22 mouse cellular contexts compared by ENCODE assay signal in genomic region chr19:32958791-32959190, GRCm38 (mm10).
A peak's percentile ranks its signal among the peaks of the same experiment; 100 is the strongest.
DNase-seq lines count a peak whose midpoint lies in the region; TF ChIP-seq lines count a peak whose summit lies in the region.
"Had no signal": no experiment of that assay in that cellular context is flagged by ENCODE, and none has a peak within 500 bp of the region (broad histone marks: within the 10 kb centered on the region; RNA-seq: fewer than 3 reads in every experiment).

No protein-coding gene starts in this region.

- H3K9me3 ChIP-seq in heart, embryonic 10.5 days = no peaks in the 10 kb centered on the region
- no peaks in the 10 kb centered on the region for H3K9me3 ChIP-seq in MEL (replicated peaks; ENCODE audit: insufficient read depth, low read length)
- H3K9me3 ChIP-seq: embryonic facial prominence, embryonic 12.5 days; embryonic facial prominence, embryonic 15.5 days; G1E; heart, embryonic 13.5 days had no signal

- no peak overlapping the region for H3K9ac ChIP-seq in MEL (ENCODE audit: control insufficient read depth, low read depth, low read length, poor library complexity, severe bottlenecking)
- H3K9ac ChIP-seq: embryonic facial prominence, embryonic 12.5 days; embryonic facial prominence, embryonic 15.5 days; forebrain, postnatal 0 days; heart, embryonic 13.5 days; hindbrain, embryonic 14.5 days had no signal

- no peak for TF ChIP-seq POLR2A in MEL (IDR thresholded peaks at IDR 0.05; ENCODE audit: control insufficient read depth in 1 of 2, insufficient read depth in 1 of 2, low read depth in 1 of 2, low read length in 2 of 2, poor library complexity in 1 of 2)
- TF ChIP-seq POLR2A in olfactory bulb, adult 2 months (IDR thresholded peaks at IDR 0.05; ENCODE audit: insufficient read depth, low read depth, low read length) = no peak

- H3K27ac ChIP-seq in heart, embryonic 10.5 days = no peak overlapping the region
- no peak overlapping the region for H3K27ac ChIP-seq in MEL (ENCODE audit: control insufficient read depth, low read depth, low read length)
- peak overlapping the region; percentile 89; the same call in 1 of the 2 replicates for H3K27ac ChIP-seq in olfactory bulb, adult 2 months (ENCODE audit: insufficient read depth, low read depth, low read length)
- H3K27ac ChIP-seq: embryonic facial prominence, embryonic 12.5 days; embryonic facial prominence, embryonic 15.5 days; gastrocnemius, adult 2 months; heart, embryonic 13.5 days; hindbrain, embryonic 14.5 days; hindbrain, postnatal 0 days had no signal

- H3K4me1 ChIP-seq in heart, embryonic 10.5 days = peaks cover 9% of the 10 kb centered on the region; the same call in 1 of the 2 replicates
- H3K4me1 ChIP-seq in MEL (ENCODE audit: control insufficient read depth in 1 of 2, insufficient read depth in 2 of 2, low read length in 2 of 2) = peaks cover 30 to 69% of the 10 kb centered on the region in 2 experiments
- H3K4me1 ChIP-seq in olfactory bulb, adult 2 months (ENCODE audit: control insufficient read depth, insufficient read depth, low read length) = peaks cover 18% of the 10 kb centered on the region

- no peaks in the 10 kb centered on the region for H3K79me2 ChIP-seq in MEL (ENCODE audit: control insufficient read depth, insufficient read depth, low read length, poor library complexity)

- peak; percentile 30 for DNase-seq in heart, embryonic 10.5 days (ENCODE audit: low spot score)
- DNase-seq in heart, adult 18-20 months = no peak
- peak; percentile 36 for DNase-seq in MEL (ENCODE audit: low read depth, low spot score)
- no peak for DNase-seq in liver
- DNase-seq in urinary bladder, adult 18-20 months (ENCODE audit: low spot score in 2 of 2) = no peak
- DNase-seq: adrenal gland, postnatal 10 days; adrenal gland, postnatal 36 days; cerebellum, adult 18-20 months; cerebellum, adult 9-10 months; cerebellum, postnatal 25 days; forebrain, postnatal 0 days; gastrocnemius, adult 2 months; gastrocnemius, postnatal 14 days; heart, postnatal 14 days; heart, postnatal 4 days had no signal

- TF ChIP-seq RAD21 in MEL (IDR thresholded peaks at IDR 0.05; ENCODE audit: low read depth, low read length) = no peak

- no peak overlapping the region for H3K4me3 ChIP-seq in heart, embryonic 10.5 days
- H3K4me3 ChIP-seq in MEL (ENCODE audit: control insufficient read depth in 1 of 2, insufficient read depth in 1 of 2, low read depth in 2 of 2, low read length in 2 of 2) = no peak overlapping the region
- no peak overlapping the region for H3K4me3 ChIP-seq in olfactory bulb, adult 2 months (ENCODE audit: insufficient read depth, low read depth, low read length)
- H3K4me3 ChIP-seq: embryonic facial prominence, embryonic 12.5 days; embryonic facial prominence, embryonic 15.5 days; gastrocnemius, adult 2 months; heart, embryonic 13.5 days had no signal

- no peaks in the 10 kb centered on the region for H3K36me3 ChIP-seq in heart, embryonic 10.5 days
- peaks cover 0 to 43% of the 10 kb centered on the region in 2 experiments; a peak in 2 of 4 replicates for H3K36me3 ChIP-seq in MEL (ENCODE audit: control insufficient read depth in 1 of 2, insufficient read depth in 2 of 2, low read length in 2 of 2)
- H3K36me3 ChIP-seq: embryonic facial prominence, embryonic 12.5 days; embryonic facial prominence, embryonic 15.5 days; G1E; heart, embryonic 13.5 days had no signal

- TF ChIP-seq CTCF in MEL (IDR thresholded peaks at IDR 0.05 in 2 of 3, conservative IDR thresholded peaks at IDR 0.05 in 1 of 3; ENCODE audit: control insufficient read depth in 1 of 3, insufficient read depth in 1 of 3, low read depth in 2 of 3, low read length in 3 of 3, poor library complexity in 1 of 3, severe bottlenecking in 1 of 3) = no peak; a peak in 1 of 6 replicates
- TF ChIP-seq CTCF in olfactory bulb, adult 2 months (IDR thresholded peaks at IDR 0.05; ENCODE audit: insufficient read depth, low read depth, low read length) = no peak

- H3K27me3 ChIP-seq in heart, embryonic 10.5 days (ENCODE audit: insufficient read depth, poor library complexity, severe bottlenecking) = no peaks in the 10 kb centered on the region; the same call in 1 of the 2 replicates
- H3K27me3 ChIP-seq in MEL (ENCODE audit: control insufficient read depth in 1 of 2, insufficient read depth in 2 of 2, low read length in 2 of 2) = no peaks in the 10 kb centered on the region
- H3K27me3 ChIP-seq: embryonic facial prominence, embryonic 15.5 days; heart, embryonic 13.5 days had no signal

- 87% methylated on average over 4 of the region's 4 CpGs for whole genome bisulfite sequencing in heart, embryonic 10.5 days
- 95% methylated on average over 4 of the region's 4 CpGs for WGBS in olfactory bulb, adult 2 months

- TF ChIP-seq EP300 in MEL (IDR thresholded peaks at IDR 0.05; ENCODE audit: low read depth in 1 of 2, low read length in 2 of 2) = no peak

TF ChIP-seq in MEL, 35 proteins besides CTCF, POLR2A, EP300 and RAD21:
- TF ChIP-seq GATA1 (IDR thresholded peaks at IDR 0.05; ENCODE audit: low read depth, low read length) (no peak), ZC3H11A (IDR thresholded peaks at IDR 0.05; ENCODE audit: low read depth, low read length) (no peak), SIN3A (IDR thresholded peaks at IDR 0.05; ENCODE audit: low read length) (0 out of 2 replicates have a peak, but pooled peaks have one; percentile 8), CHD1 (IDR thresholded peaks at IDR 0.05; ENCODE audit: low read depth, low read length) (no peak), CHD2 (IDR thresholded peaks at IDR 0.05; ENCODE audit: low read length) (no peak)

Comparison
In these comparisons a context has a peak if more than half of its experiments do, and no peak if none do; other contexts are left out.
1. DNase-seq: peak in heart, embryonic 10.5 days (single experiment) and MEL (single experiment); none in heart, adult 18-20 months (0 of 2), liver (single experiment) and urinary bladder, adult 18-20 months (0 of 2).